Mouse (Mus musculus): ENCODE results near the gene Cox19.

DNA sequence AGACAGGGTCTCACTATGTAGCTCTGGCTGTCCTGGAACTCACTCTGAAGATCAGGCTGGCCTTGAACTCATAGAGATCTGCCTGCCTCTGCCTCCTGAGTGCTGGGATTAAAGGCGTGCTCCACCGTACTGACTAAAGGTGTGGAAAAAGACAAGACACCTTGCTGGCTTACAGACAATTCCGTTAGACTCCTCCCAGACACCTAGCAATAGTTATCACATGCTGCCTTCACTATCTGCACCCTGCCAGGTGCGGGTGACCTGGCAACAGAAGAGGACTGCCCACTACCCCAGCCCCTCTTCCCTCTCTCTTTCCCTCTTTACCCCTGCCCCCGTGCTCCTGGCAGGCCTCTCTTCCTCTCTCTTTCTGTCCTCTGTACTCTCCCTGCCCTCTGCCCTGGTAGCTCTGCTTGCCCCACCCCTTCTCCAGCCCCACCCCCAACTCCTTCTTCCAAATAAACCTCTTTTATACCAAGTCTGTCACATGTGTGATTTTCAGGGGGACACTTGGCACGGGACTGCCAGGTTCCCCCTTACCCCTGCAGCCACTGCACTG is 22.7 kb upstream of the Cox19 start:
- TF ChIP-seq MYOD1 (IDR thresholded peaks at IDR 0.05; ENCODE audit: control insufficient read depth in 1 of 3, insufficient read length in 2 of 3, low read depth in 2 of 3) (no peak), POLR2A (IDR thresholded peaks at IDR 0.05; ENCODE audit: insufficient read length, low read depth) (no peak), USF1 (IDR thresholded peaks at IDR 0.05; ENCODE audit: low read depth) (no peak), E2F4 (IDR thresholded peaks at IDR 0.05; ENCODE audit: insufficient read depth) (no peak), POLR2AphosphoS2 (IDR thresholded peaks at IDR 0.05; ENCODE audit: insufficient read length, low read depth) (no peak), MAX (IDR thresholded peaks at IDR 0.05; ENCODE audit: low read depth) (no peak), MYOG (IDR thresholded peaks at IDR 0.05; ENCODE audit: control insufficient read depth in 1 of 3, insufficient read depth in 1 of 3, insufficient read length in 2 of 3, low read depth in 2 of 3) (no peak), TCF12 (IDR thresholded peaks at IDR 0.05; ENCODE audit: insufficient read depth, poor library complexity, severe bottlenecking) (no peak), CEBPB (IDR thresholded peaks at IDR 0.05; ENCODE audit: insufficient read depth, poor library complexity, severe bottlenecking) (no peak), REST (IDR thresholded peaks at IDR 0.05; ENCODE audit: insufficient read depth, insufficient read length) (no peak), SRF (IDR thresholded peaks at IDR 0.05; ENCODE audit: control insufficient read depth, insufficient read length, low read depth) (no peak)

All from myocyte (in vitro differentiated cells).